Mouse (Mus musculus): ENCODE results near the gene Arsb. TPM values are rescaled to one million over a fixed set of nuclear protein-coding genes. Genes with fewer than 3 reads are reported as not detected.
"Not testable (repeated sequence)": the region's sequence is repeated elsewhere in the genome, so short reads cannot be mapped to it uniquely, and the experiment has no call there.

Arsb gene
- polyA plus RNA-seq, 1 experiment from 2014 or later = 5.1 TPM

- H3K27ac ChIP-seq = no peak overlapping the region
- peaks cover 5% of the 10 kb centered on the region; the same call in 1 of the 2 replicates for H3K9me3 ChIP-seq
- H3K4me1 ChIP-seq (replicated peaks) = 0 out of 2 replicates have a peak, but pooled peaks cover 3% of the 10 kb centered on the region
- no peaks in the 10 kb centered on the region for H3K27me3 ChIP-seq (ENCODE audit: insufficient read depth, poor library complexity, severe bottlenecking)
- WGBS = 87% methylated on average over 5 of the region's 5 CpGs
- no peaks in the 10 kb centered on the region for H3K36me3 ChIP-seq
- no peak for DNase-seq (ENCODE audit: low spot score)
- H3K4me3 ChIP-seq = no peak overlapping the region
Observed at GRCm38 (mm10) chr13:93797011-93797600, 25.7 kb downstream of the Arsb start.

GRCm38 (mm10) chr13:93810311-93810710 is 38.9 kb downstream of the Arsb start:
- not testable (repeated sequence) for H3K27ac ChIP-seq; H3K4me3 ChIP-seq; H3K27me3 ChIP-seq (ENCODE audit: insufficient read depth, poor library complexity, severe bottlenecking); DNase-seq (ENCODE audit: low spot score); H3K4me1 ChIP-seq (replicated peaks); H3K36me3 ChIP-seq; H3K9me3 ChIP-seq
- WGBS = 95% methylated on average over 2 of the region's 2 CpGs

- DNase-seq (ENCODE audit: low spot score) = no peak
- Histone ChIP-seq H3K9me3 (no peaks in the 10 kb centered on the region), H3K27me3 (ENCODE audit: insufficient read depth, poor library complexity, severe bottlenecking) (no peaks in the 10 kb centered on the region), H3K36me3 (no peaks in the 10 kb centered on the region), H3K4me1 (replicated peaks) (peaks cover 8% of the 10 kb centered on the region; the same call in 1 of the 2 replicates), H3K4me3 (no peak overlapping the region), H3K27ac (no peak overlapping the region)
- 94% methylated on average over 6 of the region's 6 CpGs for WGBS
Observed at GRCm38 (mm10) chr13:93814081-93814480, 42.7 kb downstream of the Arsb start.

GRCm38 (mm10) chr13:93814676-93815075 is 43.2 kb downstream of the Arsb start:
- Histone ChIP-seq H3K36me3 (no peaks in the 10 kb centered on the region), H3K4me3 (no peak overlapping the region), H3K27me3 (ENCODE audit: insufficient read depth, poor library complexity, severe bottlenecking) (no peaks in the 10 kb centered on the region), H3K4me1 (replicated peaks) (peaks cover 8% of the 10 kb centered on the region; the same call in 1 of the 2 replicates), H3K27ac (no peak overlapping the region), H3K9me3 (0 out of 2 replicates have a peak, but pooled peaks cover 3% of the 10 kb centered on the region)
- 96% methylated on average over 12 of the region's 12 CpGs for WGBS
- DNase-seq (ENCODE audit: low spot score) = no peak

GRCm38 (mm10) chr13:93815128-93815527 is 43.7 kb downstream of the Arsb start:
- H3K9me3 ChIP-seq = 0 out of 2 replicates have a peak, but pooled peaks cover 3% of the 10 kb centered on the region
- 79% methylated on average over 11 of the region's 11 CpGs for WGBS
- no peak for DNase-seq (ENCODE audit: low spot score)
- no peak overlapping the region for H3K27ac ChIP-seq
- H3K4me3 ChIP-seq = no peak overlapping the region
- H3K36me3 ChIP-seq = no peaks in the 10 kb centered on the region
- H3K4me1 ChIP-seq (replicated peaks) = peaks cover 8% of the 10 kb centered on the region; the same call in 1 of the 2 replicates
- no peaks in the 10 kb centered on the region for H3K27me3 ChIP-seq (ENCODE audit: insufficient read depth, poor library complexity, severe bottlenecking)

GRCm38 (mm10) chr13:93816127-93816526 is 44.7 kb downstream of the Arsb start:
- WGBS = 88% methylated on average over 2 of the region's 2 CpGs
- Histone ChIP-seq H3K4me3 (no peak overlapping the region), H3K36me3 (no peaks in the 10 kb centered on the region), H3K27ac (no peak overlapping the region), H3K9me3 (0 out of 2 replicates have a peak, but pooled peaks cover 3% of the 10 kb centered on the region), H3K27me3 (ENCODE audit: insufficient read depth, poor library complexity, severe bottlenecking) (no peaks in the 10 kb centered on the region), H3K4me1 (replicated peaks) (peaks cover 8% of the 10 kb centered on the region; the same call in 1 of the 2 replicates)
- DNase-seq (ENCODE audit: low spot score) = no peak

- Histone ChIP-seq H3K9me3 (0 out of 2 replicates have a peak, but pooled peaks cover 3% of the 10 kb centered on the region), H3K4me1 (replicated peaks) (peaks cover 8% of the 10 kb centered on the region; the same call in 1 of the 2 replicates), H3K4me3 (no peak overlapping the region), H3K36me3 (no peaks in the 10 kb centered on the region), H3K27ac (peak overlapping the region; percentile 45; the same call in 1 of the 2 replicates), H3K27me3 (ENCODE audit: insufficient read depth, poor library complexity, severe bottlenecking) (no peaks in the 10 kb centered on the region)
- no peak for DNase-seq (ENCODE audit: low spot score)
- WGBS = 46% methylated on average over 9 of the region's 9 CpGs
Observed at GRCm38 (mm10) chr13:93816688-93817331, 45.4 kb downstream of the Arsb start.

GRCm38 (mm10) chr13:93820173-93820572 is 48.7 kb downstream of the Arsb start:
- Histone ChIP-seq H3K9me3 (0 out of 2 replicates have a peak, but pooled peaks cover 3% of the 10 kb centered on the region), H3K4me1 (replicated peaks) (peaks cover 6% of the 10 kb centered on the region; the same call in 1 of the 2 replicates), H3K36me3 (no peaks in the 10 kb centered on the region), H3K27ac (no peak overlapping the region), H3K4me3 (no peak overlapping the region), H3K27me3 (ENCODE audit: insufficient read depth, poor library complexity, severe bottlenecking) (no peaks in the 10 kb centered on the region)
- 88% methylated on average over 4 of the region's 4 CpGs for WGBS
- DNase-seq (ENCODE audit: low spot score) = no peak

- no peaks in the 10 kb centered on the region for H3K36me3 ChIP-seq
- 83% methylated on average over 6 of the region's 6 CpGs for WGBS
- H3K9me3 ChIP-seq = 0 out of 2 replicates have a peak, but pooled peaks cover 3% of the 10 kb centered on the region
- H3K4me3 ChIP-seq = no peak overlapping the region
- no peaks in the 10 kb centered on the region for H3K27me3 ChIP-seq (ENCODE audit: insufficient read depth, poor library complexity, severe bottlenecking)
- DNase-seq (ENCODE audit: low spot score) = no peak
- H3K4me1 ChIP-seq (replicated peaks) = 0 out of 2 replicates have a peak, but pooled peaks cover under 1% of the 10 kb centered on the region
- no peak overlapping the region for H3K27ac ChIP-seq
Observed at GRCm38 (mm10) chr13:93822001-93822400, 50.6 kb downstream of the Arsb start.

- Histone ChIP-seq H3K9me3 (no peaks in the 10 kb centered on the region), H3K4me3 (no peak overlapping the region), H3K27ac (no peak overlapping the region), H3K4me1 (replicated peaks) (no peaks in the 10 kb centered on the region), H3K36me3 (no peaks in the 10 kb centered on the region), H3K27me3 (ENCODE audit: insufficient read depth, poor library complexity, severe bottlenecking) (no peaks in the 10 kb centered on the region)
- no peak for DNase-seq (ENCODE audit: low spot score)
- 90% methylated on average over 7 of the region's 7 CpGs for WGBS
Observed at GRCm38 (mm10) chr13:93825792-93826558, 54.5 kb downstream of the Arsb start.

GRCm38 (mm10) chr13:93827745-93828144 is 56.3 kb downstream of the Arsb start:
- no peaks in the 10 kb centered on the region for H3K27me3 ChIP-seq (ENCODE audit: insufficient read depth, poor library complexity, severe bottlenecking)
- WGBS = 75% methylated on average over 2 of the region's 2 CpGs
- H3K27ac ChIP-seq = no peak overlapping the region
- no peaks in the 10 kb centered on the region for H3K36me3 ChIP-seq
- no peaks in the 10 kb centered on the region for H3K4me1 ChIP-seq (replicated peaks)
- no peak for DNase-seq (ENCODE audit: low spot score)
- no peak overlapping the region for H3K4me3 ChIP-seq
- no peaks in the 10 kb centered on the region for H3K9me3 ChIP-seq

GRCm38 (mm10) chr13:93829565-93830293 is 58.3 kb downstream of the Arsb start:
- 54% methylated on average over 2 of the region's 2 CpGs for WGBS
- Histone ChIP-seq H3K36me3 (no peaks in the 10 kb centered on the region), H3K9me3 (no peaks in the 10 kb centered on the region; the same call in 1 of the 2 replicates), H3K27ac (no peak overlapping the region), H3K4me3 (no peak overlapping the region), H3K27me3 (ENCODE audit: insufficient read depth, poor library complexity, severe bottlenecking) (no peaks in the 10 kb centered on the region), H3K4me1 (replicated peaks) (no peaks in the 10 kb centered on the region)
- DNase-seq (ENCODE audit: low spot score) = no peak
